Mouse (Mus musculus) v-Abl transformed pro-B cells (cell line): ENCODE data around the gene Arhgdia.

Experiments used
- in situ Hi-C, 2 experiments: fragments of 400-800 bp; cut with MboI; formaldehyde crosslinking; loops; one replicate each; pipeline ENCODE4 v1.15.1; 2025; ENCODE audit not compliant: unreplicated experiment in 2 of 2

The Arhgdia gene

DNA sequence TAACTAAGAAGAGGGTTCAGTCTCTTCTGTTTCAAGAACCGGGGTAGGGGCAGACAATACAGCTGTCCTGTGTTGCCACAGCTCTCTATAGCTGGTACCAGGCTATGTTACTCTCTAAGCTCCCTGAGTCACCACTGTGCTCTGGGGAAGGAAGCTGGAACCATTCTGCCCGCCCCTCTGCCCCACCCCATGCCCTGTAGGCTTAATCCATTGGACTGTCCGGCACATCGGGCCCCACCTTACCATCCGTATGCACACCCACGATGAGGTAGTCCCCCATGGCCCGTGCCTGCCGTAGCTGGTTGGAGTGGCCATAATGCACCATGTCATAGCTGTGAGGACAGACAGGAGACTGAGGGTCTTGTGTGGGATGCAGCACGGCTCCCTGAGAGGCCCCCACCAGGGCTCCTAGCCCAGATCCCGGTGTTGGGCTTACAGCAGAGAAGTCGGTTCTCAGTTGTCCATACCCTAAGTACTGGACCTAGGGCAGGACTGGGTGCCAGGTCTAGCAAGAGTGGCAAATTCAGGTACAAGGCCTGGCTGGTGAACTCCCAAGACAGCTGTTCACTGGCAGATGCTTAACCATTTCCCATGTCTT lies 34.3 kb upstream of the Arhgdia start:
- in situ Hi-C loops: loop anchor here (5.0 to 25.0 kb wide), 4 partner anchors 33 to 172 kb away; partner anchors contain the start of genes Arhgdia (in 1 of the 2), Dus1l (in 1 of the 2), Gps1 (in 1 of the 2) and Rfng (in 1 of the 2)

DNA sequence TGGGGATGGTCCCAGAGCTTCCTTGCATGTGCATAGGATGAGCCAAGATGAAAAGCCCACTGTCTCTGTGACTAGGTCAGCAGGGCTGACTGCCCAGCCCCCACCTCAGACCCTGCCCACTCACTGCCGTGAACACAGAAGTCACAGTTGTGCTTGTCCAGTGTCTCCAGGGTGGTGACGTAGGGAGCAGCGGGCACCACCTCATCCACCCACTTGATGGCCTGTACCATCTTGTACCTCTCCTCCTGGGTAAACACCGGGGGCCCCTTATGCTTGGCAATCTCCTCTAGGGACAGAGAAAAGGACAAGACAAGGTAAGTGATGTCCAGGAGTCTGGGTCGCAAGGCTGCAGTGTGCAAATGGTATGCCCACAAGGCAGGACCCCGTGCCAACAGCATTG lies 33.7 kb upstream of the Arhgdia start:
- in situ Hi-C loops: loop anchor here (5.0 to 25.0 kb wide), 4 partner anchors 33 to 172 kb away; partner anchors contain the start of genes Arhgdia (in 1 of the 2), Dus1l (in 1 of the 2), Gps1 (in 1 of the 2) and Rfng (in 1 of the 2)

DNA sequence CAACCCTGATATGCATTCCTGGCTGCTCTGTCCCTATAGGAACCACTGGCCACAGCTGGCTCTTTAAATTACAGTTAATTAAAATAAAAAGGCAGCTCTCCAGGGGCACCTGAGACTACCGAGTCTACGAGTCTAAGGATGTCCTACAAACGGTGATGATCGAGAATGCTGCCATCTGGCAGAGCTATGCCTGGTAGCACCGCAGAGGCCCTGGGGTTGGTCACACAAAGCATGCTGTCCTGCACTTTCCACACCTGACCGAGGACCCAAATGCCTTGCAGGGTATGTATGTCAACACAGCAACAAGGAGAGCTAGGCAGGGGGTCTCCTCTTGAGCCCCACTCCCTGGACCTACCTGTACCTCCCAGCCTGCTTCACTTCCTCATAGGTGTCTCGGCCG lies 32.6 kb upstream of the Arhgdia start:
- in situ Hi-C loops: loop anchor here in 1 of 2 experiments (25.0 kb wide), 1 partner anchor 173 kb away; the partner anchor contains the start of genes Dus1l, Gps1 and Rfng

DNA sequence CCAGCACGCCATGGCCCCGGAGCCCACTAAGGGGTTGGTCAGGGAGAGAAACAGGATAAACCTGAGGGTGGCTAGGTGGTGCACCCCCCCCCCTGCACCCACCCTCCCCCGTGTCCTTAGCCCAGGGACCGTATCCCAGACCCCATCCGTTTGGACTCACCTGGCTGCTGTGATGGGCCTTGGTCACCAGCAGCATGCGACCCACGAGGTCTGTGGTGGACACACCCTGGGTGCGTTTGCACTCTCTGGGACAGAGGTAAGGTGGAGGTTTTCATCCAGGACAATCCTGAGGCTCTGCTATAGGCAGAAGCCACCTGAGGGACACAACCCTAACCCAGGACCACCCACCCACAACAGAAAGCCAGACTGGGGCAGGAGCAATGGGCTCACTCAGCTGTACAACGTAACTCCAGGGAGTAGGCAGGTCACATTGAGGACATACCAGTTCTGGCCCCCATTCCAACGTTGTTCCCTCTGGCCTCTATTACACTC lies 32.1 kb upstream of the Arhgdia start:
- in situ Hi-C loops: loop anchor here in 1 of 2 experiments (25.0 kb wide), 1 partner anchor 174 kb away; the partner anchor contains the start of genes Dus1l, Gps1 and Rfng

DNA sequence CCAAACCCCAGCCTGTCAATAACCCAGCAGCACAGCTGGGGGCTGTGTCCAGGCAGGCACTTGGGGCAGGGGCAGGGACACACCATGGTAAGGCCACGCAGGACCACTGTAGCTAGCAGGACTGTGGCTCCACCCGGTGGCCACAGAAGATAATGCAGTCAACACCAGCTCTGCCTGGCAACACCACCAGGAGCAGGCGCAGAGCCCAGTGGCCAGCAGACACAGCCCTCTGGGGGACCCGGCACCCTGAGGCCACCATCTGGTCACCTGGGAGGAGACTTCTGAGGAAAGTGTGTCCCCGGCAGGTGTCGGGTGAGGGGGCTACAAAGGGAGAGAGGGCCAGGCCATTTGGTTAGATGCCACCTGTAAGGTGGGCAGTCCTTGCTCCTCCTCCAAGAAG lies 31.3 kb upstream of the Arhgdia start:
- in situ Hi-C loops: loop anchor here in 1 of 2 experiments (25.0 kb wide), 1 partner anchor 175 kb away; the partner anchor contains the start of genes Dus1l, Gps1 and Rfng

DNA sequence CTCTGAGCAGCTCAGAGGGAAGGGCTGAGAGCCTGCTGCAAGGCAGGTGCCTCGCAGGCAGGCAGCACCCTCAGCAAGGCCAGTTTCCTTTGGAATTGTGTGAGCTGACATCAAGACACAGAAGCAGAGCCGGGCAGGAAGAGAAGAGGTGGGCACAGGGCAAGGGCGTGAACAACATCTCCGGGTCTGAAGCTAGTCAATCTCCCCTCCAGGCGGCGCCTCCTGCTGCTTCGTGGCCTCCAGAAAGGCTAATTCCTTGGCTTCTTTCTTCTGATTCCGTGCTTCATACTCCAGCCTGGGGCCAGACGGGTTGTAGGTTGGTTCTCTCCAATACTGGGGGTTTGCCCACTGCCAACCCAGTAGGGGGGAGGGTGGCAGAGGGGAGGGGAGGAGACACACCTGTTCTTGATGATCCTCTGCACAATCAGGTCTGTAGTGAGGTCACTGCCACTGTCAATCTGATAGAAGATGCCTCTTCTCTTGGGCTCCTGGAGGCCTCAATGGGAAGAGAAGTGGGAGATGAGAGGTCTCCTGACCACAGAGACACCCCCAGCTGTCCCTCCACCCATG lies 29.1 kb upstream of the Arhgdia start:
- in situ Hi-C loops: loop anchor here in 1 of 2 experiments (25.0 kb wide), 1 partner anchor 177 kb away; the partner anchor contains the start of genes Dus1l, Gps1 and Rfng

DNA sequence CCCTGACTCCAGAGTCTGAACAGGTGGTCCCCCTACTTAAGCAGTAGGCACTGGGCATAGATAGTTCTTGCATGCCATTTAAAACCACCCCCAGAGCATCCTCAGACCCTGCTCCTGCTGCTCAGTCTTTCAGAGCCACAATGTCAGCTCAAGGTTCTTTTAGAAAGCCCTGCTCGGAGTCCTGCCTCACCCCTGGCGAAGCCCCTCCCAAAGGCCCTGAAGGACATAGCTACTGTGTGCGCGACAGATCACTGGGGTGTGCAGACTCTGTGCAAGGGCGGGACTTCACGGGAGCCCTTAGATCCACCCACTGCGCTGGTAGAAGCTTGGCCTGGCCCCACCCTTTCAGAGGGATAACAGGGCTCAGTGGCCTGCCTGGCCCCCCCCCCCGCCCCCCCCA lies 27.8 kb upstream of the Arhgdia start:
- in situ Hi-C loops: loop anchor here in 1 of 2 experiments (25.0 kb wide), 1 partner anchor 178 kb away; the partner anchor contains the start of genes Dus1l, Gps1 and Rfng

DNA sequence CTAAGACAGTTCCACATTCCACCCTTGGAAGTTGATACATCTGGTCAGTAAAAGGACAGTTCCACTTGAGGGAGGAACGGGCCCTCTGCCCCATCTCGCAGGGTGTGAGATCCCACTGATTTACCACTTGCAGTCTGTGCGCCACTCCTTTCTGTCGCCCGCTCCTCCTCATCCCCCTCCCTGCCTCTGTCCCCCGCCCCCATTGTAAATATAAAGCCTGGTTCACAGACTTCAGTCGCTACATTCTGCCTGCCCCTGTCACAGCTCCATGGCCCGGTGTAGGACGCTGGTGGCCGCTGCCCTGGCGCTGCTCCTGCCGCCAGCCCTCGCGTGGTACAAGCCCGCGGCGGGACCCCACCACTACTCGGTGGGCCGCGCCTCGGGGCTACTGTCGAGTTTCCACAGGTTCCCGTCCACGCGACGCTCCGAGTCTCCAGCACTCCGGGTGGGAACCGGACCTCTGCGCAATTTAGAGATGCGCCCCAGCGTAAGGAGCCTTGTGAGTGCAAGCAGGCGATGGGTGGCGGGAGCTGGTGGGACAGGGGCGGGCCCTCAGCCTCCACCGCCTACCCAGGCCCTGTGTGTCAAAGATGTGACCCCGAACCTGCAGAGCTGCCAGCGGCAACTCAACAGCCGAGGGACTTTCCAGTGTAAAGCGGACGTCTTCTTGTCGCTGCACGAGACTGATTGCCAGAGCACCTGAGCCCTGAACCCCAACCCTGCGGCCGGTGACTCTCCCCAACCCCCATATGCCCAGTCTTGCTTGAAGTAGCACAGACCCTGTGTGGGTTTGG lies 27.0 kb upstream of the Arhgdia start, which contains the start of gene Npb:
Npb (plus strand) TSS at position 237 of the 794 bp plus-strand sequence.
- in situ Hi-C loops: loop anchor here in 1 of 2 experiments (25.0 kb wide), 1 partner anchor 179 kb away; the partner anchor contains the start of genes Dus1l, Gps1 and Rfng

DNA sequence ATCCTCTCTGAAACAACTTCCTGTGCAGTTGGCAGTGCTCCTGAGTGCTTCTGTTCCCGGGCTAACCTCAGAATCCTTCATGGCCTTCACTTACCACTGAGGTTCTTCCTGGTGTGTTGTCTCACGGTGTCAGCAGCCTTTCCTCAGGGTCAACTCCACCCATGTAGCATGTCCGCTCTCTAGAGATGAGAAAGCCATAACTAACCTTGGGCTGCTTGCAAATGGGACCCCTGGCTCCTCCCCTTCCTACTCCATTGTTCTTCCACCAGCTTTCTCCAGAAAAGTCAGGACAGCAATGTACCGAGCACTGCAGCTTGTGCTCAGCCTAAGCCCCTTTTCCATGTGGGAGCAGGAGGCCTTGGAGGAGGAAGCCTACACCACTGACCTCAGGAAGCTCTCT lies 25.3 kb upstream of the Arhgdia start:
- in situ Hi-C loops: loop anchor here in 1 of 2 experiments (25.0 kb wide), 1 partner anchor 181 kb away; the partner anchor contains the start of genes Dus1l, Gps1 and Rfng

DNA sequence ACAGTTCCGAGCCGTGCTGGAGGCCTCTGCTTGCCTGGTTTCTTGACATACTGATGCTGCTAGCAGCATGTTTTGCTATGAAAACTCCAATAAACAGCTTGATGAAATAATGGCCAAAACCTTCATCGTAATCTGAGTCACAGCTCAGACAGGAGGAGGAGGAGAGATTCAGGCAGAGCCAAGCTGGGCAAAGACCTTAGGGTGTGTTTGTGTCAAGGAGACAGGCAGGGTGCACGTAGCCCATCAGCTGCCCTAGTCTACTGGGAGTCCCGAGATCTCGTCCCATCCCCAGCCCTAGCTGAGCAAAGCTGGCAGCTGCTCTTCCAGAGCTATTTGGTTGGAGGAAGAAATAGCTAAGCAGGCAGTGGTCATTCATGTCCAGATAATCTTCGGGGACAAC lies 24.2 kb upstream of the Arhgdia start:
- in situ Hi-C loops: loop anchor here in 1 of 2 experiments (25.0 kb wide), 1 partner anchor 182 kb away; the partner anchor contains the start of genes Dus1l, Gps1 and Rfng

DNA sequence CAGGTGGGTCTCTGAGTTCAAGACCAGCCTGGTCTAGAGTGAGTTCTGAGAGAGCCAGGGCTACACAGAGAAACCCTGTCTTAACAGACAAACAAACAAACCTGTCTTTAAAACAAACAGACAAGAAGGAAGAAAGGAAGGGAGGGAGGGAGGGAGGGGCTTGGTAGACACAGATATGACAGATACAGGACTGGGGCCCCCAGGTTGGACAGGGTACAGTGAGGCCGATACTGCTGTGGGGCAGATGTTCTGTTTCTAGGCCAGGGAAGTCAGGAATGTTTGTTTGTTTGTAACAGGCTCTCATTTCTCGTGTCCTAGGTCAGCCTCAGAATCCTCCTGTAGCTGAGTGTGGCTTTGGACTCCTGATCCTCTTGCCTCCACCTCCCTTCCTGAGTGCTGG lies 22.1 kb upstream of the Arhgdia start:
- in situ Hi-C loops: loop anchor here in 1 of 2 experiments (25.0 kb wide), 1 partner anchor 184 kb away; the partner anchor contains the start of genes Dus1l, Gps1 and Rfng

DNA sequence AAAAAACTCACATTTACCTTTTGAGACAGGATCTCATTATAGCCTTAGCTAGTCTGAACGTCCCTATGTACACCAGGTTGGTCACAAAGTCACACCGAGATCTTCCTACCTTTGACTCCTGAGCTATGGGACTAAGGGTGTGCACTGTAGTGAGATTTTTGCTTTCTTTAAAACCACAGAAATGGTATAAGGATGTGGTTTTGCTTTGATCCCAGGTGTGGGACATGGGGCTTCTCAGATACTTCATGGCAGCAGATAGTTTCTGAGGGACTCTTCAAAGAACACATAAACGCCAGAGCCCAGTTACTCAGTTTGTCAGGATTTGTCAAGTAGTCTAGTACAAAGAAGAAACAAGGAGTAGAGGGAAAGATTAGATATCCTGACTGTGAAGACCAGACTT lies 19.3 kb upstream of the Arhgdia start:
- in situ Hi-C loops: loop anchor here in 1 of 2 experiments (25.0 kb wide), 1 partner anchor 187 kb away; the partner anchor contains the start of genes Dus1l, Gps1 and Rfng

DNA sequence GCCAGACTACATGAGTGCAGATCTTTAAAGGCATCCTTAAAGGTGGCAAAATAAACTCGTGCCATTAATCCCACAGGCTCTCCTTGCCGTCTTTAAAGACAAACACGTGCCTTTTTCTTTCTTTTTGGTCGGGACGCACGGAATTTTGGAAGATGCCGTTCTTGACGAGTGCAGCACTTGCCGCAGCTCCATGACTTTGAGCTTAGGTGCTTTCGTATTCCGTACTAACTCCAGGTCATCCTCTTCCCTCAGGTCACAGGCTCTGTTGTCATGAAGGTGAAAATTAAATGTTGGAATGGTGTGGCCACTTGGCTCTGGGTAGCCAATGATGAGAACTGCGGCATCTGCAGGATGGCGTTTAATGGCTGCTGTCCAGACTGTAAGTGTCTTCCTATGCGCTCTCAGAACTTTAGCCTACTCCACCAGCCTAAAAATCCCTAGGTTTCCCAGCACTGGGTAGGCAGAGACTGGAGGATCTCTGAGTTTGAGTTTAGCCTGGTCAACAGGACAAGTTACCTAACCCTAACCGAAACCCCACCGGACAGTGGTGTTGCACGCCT lies 17.6 kb upstream of the Arhgdia start:
- in situ Hi-C loops: no loop called here

DNA sequence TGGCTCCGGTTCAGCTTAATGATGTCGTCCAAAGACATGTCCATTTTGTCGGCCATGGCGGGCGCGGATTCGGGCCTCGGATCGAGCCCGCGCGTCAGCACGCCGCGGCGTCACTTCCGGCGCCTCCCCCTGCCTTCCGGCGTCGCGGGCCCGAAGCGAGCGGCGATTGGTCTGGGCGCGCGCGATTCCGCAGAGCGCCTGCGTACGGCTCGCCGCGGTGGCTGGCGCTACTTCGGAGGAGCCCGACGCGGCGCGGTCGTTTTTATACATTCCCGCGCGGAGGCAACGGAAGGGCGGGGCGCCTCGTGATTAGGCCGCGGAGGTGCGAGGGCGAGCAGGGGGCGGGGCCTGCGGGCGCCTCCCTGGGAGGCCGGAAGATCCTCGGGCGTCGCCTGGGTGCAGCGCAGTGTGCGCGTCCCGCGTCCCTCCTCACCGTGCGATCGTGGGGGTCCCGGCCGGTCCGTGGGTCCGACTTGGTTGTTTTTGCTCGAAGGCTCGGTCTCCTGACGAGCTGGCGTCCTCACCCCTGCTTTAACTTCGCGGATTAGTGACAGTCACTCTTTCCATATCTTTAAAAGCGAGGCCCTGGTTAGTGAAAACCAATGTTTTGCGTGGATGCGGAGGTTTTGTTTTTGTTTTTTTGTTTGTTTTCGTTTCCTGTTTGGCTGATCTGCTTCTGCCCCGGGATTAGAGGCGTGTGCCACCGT lies 17.0 kb upstream of the Arhgdia start, which contains the start of the genes Alyref and Anapc11:
Alyref (minus strand) TSS at position 83 of the 707 bp plus-strand sequence.
Anapc11 (plus strand) TSS at position 139 of the 707 bp plus-strand sequence.
- in situ Hi-C loops: no loop called here

DNA sequence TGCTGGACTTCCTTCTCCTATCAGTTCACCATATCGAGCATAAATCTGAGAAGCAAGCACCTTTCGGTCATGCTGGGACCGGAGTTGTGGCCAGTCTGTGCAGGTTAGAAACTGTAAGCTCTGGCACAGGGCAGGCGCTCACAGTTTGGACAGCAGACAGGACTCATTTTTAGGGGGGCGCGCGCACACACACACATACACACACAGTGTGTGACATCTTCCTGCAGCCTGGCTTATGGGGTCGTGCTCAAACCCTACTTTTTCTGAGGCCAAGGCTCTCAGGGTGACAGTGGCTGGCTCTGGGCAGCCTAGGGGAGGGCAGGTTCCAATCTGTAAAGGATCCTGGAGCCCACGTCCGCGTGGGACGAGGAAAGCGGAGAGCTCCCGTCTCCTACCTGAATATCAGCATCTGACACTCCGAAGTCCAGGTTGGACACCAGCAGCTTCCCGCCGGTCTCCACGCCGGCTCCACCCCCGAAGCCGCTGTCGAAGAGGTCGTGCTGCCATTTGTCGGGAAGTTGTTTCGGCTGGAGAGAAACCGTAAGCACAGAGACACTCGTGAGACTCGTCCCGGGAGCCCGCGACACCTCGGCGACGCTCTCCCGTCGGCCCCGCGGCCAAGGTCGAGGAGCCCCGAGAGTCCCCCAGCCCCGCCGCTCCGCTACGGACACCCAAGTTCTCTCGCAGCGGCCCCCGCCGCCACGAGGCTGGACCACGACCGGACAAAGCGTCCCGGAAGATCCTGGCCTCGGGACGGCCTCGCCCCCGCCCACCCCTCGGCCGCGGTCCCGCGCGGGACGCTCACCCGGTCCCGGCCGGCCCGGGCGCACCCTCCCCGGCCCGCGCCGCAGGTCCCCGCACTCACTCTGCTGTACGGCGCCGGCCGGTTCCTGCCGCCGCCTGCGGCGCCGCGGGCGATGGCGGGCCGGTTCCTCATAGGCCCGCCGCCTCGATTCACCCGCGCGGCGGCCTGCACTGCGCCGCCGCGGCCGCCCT lies 16.1 kb upstream of the Arhgdia start:
- in situ Hi-C loops: no loop called here

DNA sequence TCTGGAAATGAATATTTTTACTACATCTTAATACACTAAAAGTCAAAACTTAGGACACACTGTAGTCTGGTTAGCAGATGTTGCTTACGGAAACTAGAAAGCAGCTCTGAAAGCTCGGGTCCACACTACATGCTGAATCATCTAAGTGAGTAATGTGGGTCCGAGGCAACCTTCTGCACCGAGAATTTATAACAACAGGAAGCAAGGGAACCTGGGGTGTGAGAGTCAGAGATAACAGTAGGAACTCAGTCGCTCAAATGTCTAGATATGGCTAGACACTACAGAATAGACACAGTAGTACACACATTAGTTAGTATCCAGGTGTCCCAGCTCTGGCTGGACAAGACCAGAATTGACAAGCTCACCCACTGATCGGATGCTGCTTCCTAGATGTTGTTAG lies 7.1 kb upstream of the Arhgdia start:
- in situ Hi-C loops: no loop called here

DNA sequence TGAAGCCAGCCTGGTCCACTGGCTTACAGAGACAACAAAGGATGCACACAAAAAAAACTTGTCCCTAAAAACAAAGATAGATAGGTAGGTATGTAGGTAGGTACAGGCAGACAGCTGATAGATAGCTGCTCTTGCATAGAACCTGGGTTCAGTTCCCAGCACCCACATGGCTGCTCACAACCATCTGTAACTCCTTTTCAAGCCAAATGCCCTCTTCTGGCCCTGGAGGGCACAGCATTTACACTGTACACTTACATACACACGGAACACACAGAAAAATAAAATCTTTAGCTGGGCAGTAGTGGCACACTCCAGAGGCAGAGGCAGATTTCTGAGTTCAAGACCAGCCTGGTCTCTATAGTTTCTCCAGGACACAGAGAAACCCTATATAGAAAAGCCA lies 2.5 kb upstream of the Arhgdia start:
- in situ Hi-C loops: loop anchor here in 1 of 2 experiments (5.0 kb wide), 1 partner anchor 33 kb away; the partner anchor contains the start of gene Pcyt2

DNA sequence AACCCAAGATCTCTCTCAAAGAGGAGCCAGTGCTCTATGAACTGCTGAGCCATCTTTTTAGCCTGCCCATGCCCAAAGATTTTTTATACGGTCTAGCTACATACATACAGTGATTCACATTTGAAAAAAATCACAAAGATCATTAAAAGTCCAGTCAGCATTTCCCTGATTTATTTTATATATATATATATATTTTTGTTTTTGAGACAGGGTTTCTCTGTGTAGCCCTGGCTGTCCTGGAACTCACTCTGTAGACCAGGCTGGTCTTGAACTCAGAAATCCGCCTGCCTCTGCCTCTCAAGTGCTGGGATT lies 1.5 kb upstream of the Arhgdia start:
- in situ Hi-C loops: loop anchor here in 1 of 2 experiments (5.0 kb wide), 1 partner anchor 34 kb away; the partner anchor contains the start of gene Pcyt2
